Mouse (Mus musculus): ENCODE measurements around the gene Mid1.
"Not testable (repeated sequence)": the region's sequence is repeated elsewhere in the genome, so short reads cannot be mapped to it uniquely, and the experiment has no call there.

Mid1 gene

DNA sequence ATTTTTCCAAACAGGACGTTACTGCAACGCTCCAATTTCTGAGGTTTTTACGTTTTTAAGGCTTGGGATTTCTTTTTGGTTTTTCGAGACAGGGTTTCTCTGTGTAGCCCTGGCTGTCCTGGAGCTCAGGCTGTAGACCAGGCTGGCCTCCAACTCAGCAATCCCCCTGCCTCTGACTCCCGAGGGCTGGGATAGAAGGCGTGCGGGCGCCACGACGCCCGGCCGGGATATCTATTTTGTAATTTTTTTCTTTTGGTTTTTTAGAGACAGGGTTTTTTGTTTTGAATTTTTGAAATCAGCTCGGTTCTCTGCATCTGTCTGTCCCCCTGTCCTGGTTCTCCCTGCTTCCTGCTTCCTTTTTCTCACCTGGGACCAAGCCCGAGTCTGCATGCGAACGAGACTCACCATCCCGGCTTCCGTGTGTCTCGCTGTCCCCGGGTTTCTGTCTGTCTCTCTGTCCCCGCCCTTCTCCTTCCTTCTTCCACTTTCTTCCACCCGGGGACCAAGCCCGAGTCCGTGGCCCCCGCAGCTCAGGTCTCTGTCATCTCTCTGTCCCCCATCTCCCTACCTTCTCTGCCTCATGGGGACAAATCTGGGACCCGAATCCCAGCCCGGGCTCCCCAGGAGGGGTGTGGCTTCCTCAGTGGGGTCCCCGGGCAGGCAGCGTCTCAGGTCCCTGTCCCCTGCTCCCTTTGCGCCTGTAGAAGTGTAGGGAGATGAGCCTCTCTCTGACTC lies 334.4 kb downstream of the Mid1 start:
- not testable (repeated sequence) for DNase-seq

DNA sequence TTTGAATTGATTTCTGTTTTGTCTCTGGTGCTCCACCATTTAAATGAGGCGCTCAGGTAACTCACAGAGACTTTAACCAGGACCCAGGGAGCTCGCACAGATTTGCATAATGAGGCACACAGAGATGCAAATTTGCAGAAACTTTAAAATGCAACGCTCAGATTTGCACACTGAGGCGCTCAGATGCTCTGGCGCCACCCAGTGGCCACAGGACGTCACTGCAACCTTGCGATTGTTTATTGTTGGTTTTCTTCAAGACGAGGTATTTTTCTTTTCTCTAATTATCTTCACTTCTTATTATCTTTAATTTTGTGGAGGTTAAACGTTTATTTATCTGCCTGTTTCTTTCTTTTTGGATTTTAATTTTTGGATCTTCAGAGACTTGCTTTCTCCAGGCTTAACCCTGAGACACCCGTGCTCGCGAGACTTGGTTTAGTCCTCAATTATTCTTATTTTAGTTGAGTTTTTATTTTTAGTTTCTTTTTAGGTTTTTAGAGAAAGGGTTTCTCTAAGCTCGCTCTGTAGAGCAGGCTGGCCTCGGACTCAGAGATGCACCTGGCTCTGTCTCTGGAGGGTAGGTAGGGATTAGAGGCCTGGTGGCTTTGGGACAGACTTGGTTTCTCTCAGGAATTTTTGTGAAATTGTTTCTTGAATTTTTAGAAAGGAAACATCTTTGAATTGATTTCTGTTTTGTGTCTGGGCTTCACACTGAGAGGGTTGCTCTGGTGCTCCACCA lies 335.1 kb downstream of the Mid1 start:
- peak; percentile 92 for DNase-seq

- not testable (repeated sequence) for DNase-seq
These were observed 335.7 kb downstream of the Mid1 start for GRCm38 (mm10) chrX:170020690-170021050.

DNA sequence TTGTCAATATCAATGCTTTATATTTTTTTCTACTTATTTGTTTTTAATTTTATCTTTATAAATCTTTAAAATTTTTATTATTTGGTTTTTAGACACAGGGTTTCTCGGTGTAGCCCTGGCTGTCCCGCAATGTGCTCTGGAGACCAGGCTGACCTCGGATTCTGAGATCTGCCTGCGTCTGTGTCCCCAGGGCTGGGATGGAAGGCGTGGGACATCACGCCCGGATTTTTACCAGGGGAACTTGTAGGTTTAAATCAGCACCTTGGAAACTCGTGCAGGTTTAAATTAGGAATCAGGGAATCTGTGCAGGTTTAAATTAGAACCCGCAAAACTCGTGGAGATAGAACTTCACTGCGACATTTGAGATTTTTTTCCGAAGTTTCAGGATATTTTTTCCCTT lies 336.2 kb downstream of the Mid1 start:
- not testable (repeated sequence) for DNase-seq

GRCm38 (mm10) chrX:170021750-170022461 lies 336.9 kb downstream of the Mid1 start:
- DNase-seq: not testable (repeated sequence)

All from cerebellum, adult 11 months (tissue).